Mouse (Mus musculus): ENCODE measurements at regions not wholly inside any gene's neighbourhood (a gene's known extent, or its start where the extent isn't known, plus 50 kb on each side); places are given as distances from the start of the nearest gene placed in this dataset.

- H3K9ac ChIP-seq (ENCODE audit: control insufficient read depth, low read depth, low read length, poor library complexity, severe bottlenecking), result no peak overlapping the region
- no peaks in the 10 kb centered on the region for H3K27me3 ChIP-seq (ENCODE audit: control insufficient read depth in 1 of 2, insufficient read depth in 2 of 2, low read length in 2 of 2)
- DNase-seq (ENCODE audit: low read depth, low spot score), result no peak
Measured at GRCm38 (mm10) chr7:138005806-138006205, 391.7 kb downstream of the Tcerg1l start.

DNA sequence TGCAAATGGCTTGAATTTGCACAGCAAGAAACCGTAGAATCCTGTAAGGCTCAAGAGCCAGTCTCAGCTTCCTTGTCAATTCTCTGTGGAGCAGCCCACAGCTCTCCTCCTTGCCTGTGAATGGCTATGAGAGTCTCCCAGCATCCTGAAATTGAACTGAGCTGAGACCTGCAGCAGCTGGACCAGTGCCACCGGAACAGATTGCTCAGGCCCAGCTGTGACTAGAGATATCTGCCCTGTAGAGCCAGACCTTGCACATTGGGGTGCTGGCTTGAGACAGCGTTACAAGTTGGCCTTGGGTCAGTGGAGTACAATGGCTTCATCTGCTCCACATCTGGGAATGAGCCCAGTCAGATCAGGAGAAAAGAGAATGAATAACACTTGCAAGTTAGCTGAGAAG is 390.6 kb downstream of the Tcerg1l start:
- H3K4me3 ChIP-seq (ENCODE audit: control insufficient read depth in 1 of 2, insufficient read depth in 1 of 2, low read depth in 2 of 2, low read length in 2 of 2), result no peak overlapping the region
- no peak overlapping the region for H3K27ac ChIP-seq (ENCODE audit: control insufficient read depth, low read depth, low read length)
- no peaks in the 10 kb centered on the region for H3K9me3 ChIP-seq (replicated peaks; ENCODE audit: insufficient read depth, low read length)
- no peak for DNase-seq (ENCODE audit: low read depth, low spot score)
- H3K36me3 ChIP-seq (ENCODE audit: control insufficient read depth in 1 of 2, insufficient read depth in 2 of 2, low read length in 2 of 2), result no peaks in the 10 kb centered on the region
- no peak for TF ChIP-seq GATA1 (IDR thresholded peaks at IDR 0.05; ENCODE audit: low read depth, low read length)
- no peak for TF ChIP-seq ZKSCAN1 (IDR thresholded peaks at IDR 0.05; ENCODE audit: low read depth, low read length)
- no peak for TF ChIP-seq SIN3A (IDR thresholded peaks at IDR 0.05; ENCODE audit: low read length)
- TF ChIP-seq EP300 (IDR thresholded peaks at IDR 0.05; ENCODE audit: low read depth in 1 of 2, low read length in 2 of 2), result no peak
- TF ChIP-seq CHD2 (IDR thresholded peaks at IDR 0.05; ENCODE audit: low read length), result no peak
- no peak for TF ChIP-seq MXI1 (IDR thresholded peaks at IDR 0.05; ENCODE audit: low read depth, low read length)
- no peak for TF ChIP-seq ZNF384 (IDR thresholded peaks at IDR 0.05; ENCODE audit: low read depth, low read length)
- TF ChIP-seq POLR2A (IDR thresholded peaks at IDR 0.05; ENCODE audit: control insufficient read depth in 1 of 2, insufficient read depth in 1 of 2, low read depth in 1 of 2, low read length in 2 of 2, poor library complexity in 1 of 2), result no peak
- TF ChIP-seq SMC3 (IDR thresholded peaks at IDR 0.05; ENCODE audit: low read depth, low read length), result no peak
- no peak for TF ChIP-seq CHD1 (IDR thresholded peaks at IDR 0.05; ENCODE audit: low read depth, low read length)
- no peaks in the 10 kb centered on the region for H3K4me1 ChIP-seq (ENCODE audit: control insufficient read depth in 1 of 2, insufficient read depth in 2 of 2, low read length in 2 of 2)
- no peak overlapping the region for H3K9ac ChIP-seq (ENCODE audit: control insufficient read depth, low read depth, low read length, poor library complexity, severe bottlenecking)
- no peaks in the 10 kb centered on the region for H3K27me3 ChIP-seq (ENCODE audit: control insufficient read depth in 1 of 2, insufficient read depth in 2 of 2, low read length in 2 of 2)
- no peaks in the 10 kb centered on the region for H3K79me2 ChIP-seq (ENCODE audit: control insufficient read depth, insufficient read depth, low read length, poor library complexity)

More at GRCm38 (mm10) chr7:138005806-138006205, 391.7 kb downstream of the Tcerg1l start:
- Histone ChIP-seq H3K36me3 (ENCODE audit: control insufficient read depth in 1 of 2, insufficient read depth in 2 of 2, low read length in 2 of 2) (no peaks in the 10 kb centered on the region), H3K4me3 (ENCODE audit: control insufficient read depth in 1 of 2, insufficient read depth in 1 of 2, low read depth in 2 of 2, low read length in 2 of 2) (no peak overlapping the region), H3K4me1 (ENCODE audit: control insufficient read depth in 1 of 2, insufficient read depth in 2 of 2, low read length in 2 of 2) (no peaks in the 10 kb centered on the region), H3K79me2 (ENCODE audit: control insufficient read depth, insufficient read depth, low read length, poor library complexity) (no peaks in the 10 kb centered on the region), H3K9me3 (replicated peaks; ENCODE audit: insufficient read depth, low read length) (no peaks in the 10 kb centered on the region), H3K27ac (ENCODE audit: control insufficient read depth, low read depth, low read length) (no peak overlapping the region)
- TF ChIP-seq ZC3H11A (IDR thresholded peaks at IDR 0.05; ENCODE audit: low read depth, low read length) (no peak), UBTF (IDR thresholded peaks at IDR 0.05; ENCODE audit: borderline replicate concordance, insufficient read depth, low read depth, low read length) (no peak), MEF2A (IDR thresholded peaks at IDR 0.05; ENCODE audit: extremely low read depth, insufficient replicate concordance, low read depth, low read length, poor library complexity, severe bottlenecking) (no peak), CHD2 (IDR thresholded peaks at IDR 0.05; ENCODE audit: low read length) (no peak), USF1 (IDR thresholded peaks at IDR 0.05; ENCODE audit: low read depth, low read length) (no peak), MXI1 (IDR thresholded peaks at IDR 0.05; ENCODE audit: low read depth, low read length) (no peak), SMC3 (IDR thresholded peaks at IDR 0.05; ENCODE audit: low read depth, low read length) (no peak), ETS1 (IDR thresholded peaks at IDR 0.05; ENCODE audit: low read depth, low read length) (no peak), MAX (IDR thresholded peaks at IDR 0.05; ENCODE audit: low read length) (no peak), GATA1 (IDR thresholded peaks at IDR 0.05; ENCODE audit: low read depth, low read length) (no peak), KAT2A (conservative IDR thresholded peaks at IDR 0.05; ENCODE audit: low read depth, low read length) (no peak)
